Mouse (Mus musculus) naive thymus-derived CD4-positive, alpha-beta T cell, adult 5 months (primary cell): Measurements from ENCODE around the gene Catsperz. TPM values are rescaled to one million over a fixed set of nuclear protein-coding genes. Genes with fewer than 3 reads are reported as not detected.

Experiments
- polyA plus RNA-seq: library from polyadenylated mRNA; unstranded; fragments of 100-300 nt; shearing (Covaris generic); gene quantifications from one replicate; pipeline ENCODE4 v1.2.1, GENCODE M21; 2017

Gene Catsperz
- polyA plus RNA-seq: not detected

DNA sequence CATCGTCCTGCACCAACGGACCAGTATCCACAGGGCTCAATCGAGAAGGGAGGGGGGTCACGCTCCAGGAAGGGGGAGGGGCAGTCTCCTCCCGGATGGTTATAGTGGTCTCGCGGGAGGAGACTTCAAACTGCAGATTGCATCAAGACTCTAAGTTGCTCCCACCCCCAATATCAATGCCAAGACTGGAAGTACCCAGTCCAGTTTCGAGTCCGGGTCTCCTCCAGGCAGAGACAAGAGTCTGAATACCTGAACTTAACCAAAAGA is at the start of gene Catsperz:
Catsperz (minus strand) TSS at position 74 of the 267 bp plus-strand sequence.

DNA sequence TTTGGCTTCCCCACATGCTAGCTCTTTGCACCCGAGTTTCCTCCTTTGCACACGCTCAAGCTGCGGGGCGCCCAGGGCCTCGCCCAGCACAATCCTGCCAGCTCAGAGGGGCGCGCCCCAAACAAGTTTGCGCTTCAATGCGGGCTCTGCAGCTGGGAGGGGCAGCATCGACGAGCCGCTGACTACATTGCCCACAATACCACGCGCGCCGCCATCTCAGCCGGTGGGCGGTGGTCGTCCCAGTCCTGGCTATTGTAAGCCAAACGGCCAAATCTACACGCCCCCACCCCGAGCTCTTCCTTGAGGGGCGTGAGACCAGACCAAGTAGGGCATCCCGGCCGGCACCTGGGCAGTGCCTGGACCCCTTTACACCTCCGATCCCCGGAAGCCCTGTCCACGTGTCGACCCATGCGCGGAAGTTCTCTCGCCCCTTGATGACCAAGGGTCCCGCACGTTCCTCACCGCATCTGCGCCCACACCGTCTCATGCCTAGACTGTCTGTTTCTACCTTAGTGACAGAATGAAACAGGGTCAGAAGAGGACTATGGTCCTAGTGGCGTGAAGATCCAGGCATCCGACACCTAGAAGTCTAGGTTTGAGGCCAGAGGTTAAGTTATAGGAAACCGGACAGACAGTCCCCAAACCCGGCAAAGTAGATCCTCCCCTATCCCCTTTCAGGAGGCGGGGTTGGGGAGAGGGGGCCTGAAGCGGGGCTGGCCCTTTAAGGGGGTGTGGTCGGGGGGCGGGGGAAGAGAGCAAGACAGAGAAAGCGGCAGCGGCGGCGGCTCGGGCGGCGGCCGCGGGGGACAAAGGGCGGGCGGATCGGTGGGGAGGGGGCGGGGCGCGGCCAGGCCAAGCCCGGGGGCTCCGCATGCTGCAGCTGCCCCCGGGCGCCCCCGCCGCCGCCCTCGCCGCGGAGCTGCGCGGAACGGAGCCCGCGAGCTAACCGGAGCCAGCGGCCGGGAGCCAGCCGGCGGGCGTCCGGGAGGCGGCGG is 49.3 kb upstream of the Catsperz start, which contains the start of gene Ppp1r14b:
Ppp1r14b (plus strand) TSS at position 758 of the 995 bp plus-strand sequence.

DNA sequence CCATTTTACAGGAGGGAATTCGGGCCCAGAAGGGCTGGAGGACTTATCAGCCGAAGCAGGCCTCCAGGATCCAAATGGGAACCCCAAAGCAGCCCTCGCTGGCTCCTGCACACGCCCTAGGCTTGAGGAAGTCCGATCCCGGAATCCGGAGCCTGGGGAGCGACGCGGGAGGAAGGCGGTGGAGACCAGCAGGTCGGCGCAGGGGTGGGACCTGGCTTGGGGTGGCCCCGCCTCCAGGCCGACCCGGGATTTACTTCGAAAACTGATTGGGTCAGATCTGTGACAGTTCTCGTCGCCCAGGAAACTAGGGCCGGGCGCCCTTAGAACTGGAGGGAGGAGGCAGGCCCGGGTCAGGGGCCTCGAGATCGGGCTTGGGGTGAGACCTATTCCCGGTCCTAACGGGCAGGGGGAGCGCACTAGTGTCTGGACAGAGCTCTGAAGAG is 17.1 kb upstream of the Catsperz start, which contains the start of gene Gpr137:
Gpr137 (minus strand) TSS at position 232 of the 443 bp plus-strand sequence.

GRCm38 (mm10) chr19:6941372-6942248 is 16.4 kb upstream of the Catsperz start, which contains the start of gene Bad:
TSS of gene Bad (plus strand) at chr19:6941861.

GRCm38 (mm10) chr19:6934195-6934977 is 9.2 kb upstream of the Catsperz start, which contains the start of gene Kcnk4:
TSS of gene Kcnk4 (minus strand) at chr19:6934515.

GRCm38 (mm10) chr19:6921647-6922567 is 3.3 kb downstream of the Catsperz start, which contains the start of gene Esrra:
TSS of gene Esrra (minus strand) at chr19:6921813.

GRCm38 (mm10) chr19:6909507-6910289 is 15.5 kb downstream of the Catsperz start, which contains the start of the genes Trmt112 and Prdx5:
TSS of gene Trmt112 (plus strand) at chr19:6909698.
TSS of gene Prdx5 (minus strand) at chr19:6910106.

Other genes with a start within 250 kb of the Catsperz start
- 27.2 TPM for gene Rps6ka4, start 84.7 kb downstream of the Catsperz start, polyA plus RNA-seq
- gene Ccdc88b, start 67.2 kb downstream of the Catsperz start, polyA plus RNA-seq: 50.5 TPM
- 163 TPM for gene Trmt112, start 15.7 kb downstream of the Catsperz start, polyA plus RNA-seq
- 141 TPM for gene Prdx5, start 15.3 kb downstream of the Catsperz start, polyA plus RNA-seq
- gene Esrra, start 3.6 kb downstream of the Catsperz start, polyA plus RNA-seq: 16.7 TPM
- gene Kcnk4, start 9.1 kb upstream of the Catsperz start, polyA plus RNA-seq: not detected
- gene Bad, start 16.5 kb upstream of the Catsperz start, polyA plus RNA-seq: 11.2 TPM
- gene Gpr137, start 17.1 kb upstream of the Catsperz start, polyA plus RNA-seq: 6.3 TPM
- 131 TPM for gene Ppp1r14b, start 49.6 kb upstream of the Catsperz start, polyA plus RNA-seq
- gene Plcb3, start 51.1 kb upstream of the Catsperz start, polyA plus RNA-seq: 8.5 TPM
- 18.6 TPM for gene Fkbp2, start 55.1 kb upstream of the Catsperz start, polyA plus RNA-seq
- gene Vegfb, start 62.3 kb upstream of the Catsperz start, polyA plus RNA-seq: 6.1 TPM
- gene Dnajc4, start 67.2 kb upstream of the Catsperz start, polyA plus RNA-seq: 36.2 TPM
- gene Nudt22, start 70.7 kb upstream of the Catsperz start, polyA plus RNA-seq: 4.6 TPM
- gene Trpt1, start 70.8 kb upstream of the Catsperz start, polyA plus RNA-seq: 4.1 TPM
- gene Fermt3, start 94.1 kb upstream of the Catsperz start, polyA plus RNA-seq: 241 TPM
- gene Stip1, start 114.6 kb upstream of the Catsperz start, polyA plus RNA-seq: 197 TPM
- gene Macrod1, start 131.4 kb upstream of the Catsperz start, polyA plus RNA-seq: 34.3 TPM
- gene Flrt1, start 180.3 kb upstream of the Catsperz start, polyA plus RNA-seq: not detected